Mouse (Mus musculus): ENCODE measurements around the gene Anxa3.
A peak's percentile ranks its signal among the peaks of the same experiment; 100 is the strongest.

Anxa3 gene

GRCm38 (mm10) chr5:96848386-96848785 lies 55.2 kb downstream of the Anxa3 start:
- no peak for DNase-seq

GRCm38 (mm10) chr5:96849232-96849631 lies 56.1 kb downstream of the Anxa3 start:
- DNase-seq: no peak

GRCm38 (mm10) chr5:96853451-96853850 lies 60.3 kb downstream of the Anxa3 start:
- no peak for DNase-seq

GRCm38 (mm10) chr5:96854350-96854749 lies 61.2 kb downstream of the Anxa3 start:
- DNase-seq: no peak

- no peak for DNase-seq
Observed at GRCm38 (mm10) chr5:96859938-96860337, 66.8 kb downstream of the Anxa3 start.

- no peak for DNase-seq
Observed at GRCm38 (mm10) chr5:96867171-96867570, 74.0 kb downstream of the Anxa3 start.

GRCm38 (mm10) chr5:96868893-96869292 lies 75.8 kb downstream of the Anxa3 start:
- no peak for DNase-seq

- no peak for DNase-seq
Observed at GRCm38 (mm10) chr5:96870996-96871395, 77.9 kb downstream of the Anxa3 start.

- peak; percentile 62 for DNase-seq
Observed at GRCm38 (mm10) chr5:96878178-96878577, 85.0 kb downstream of the Anxa3 start.

- DNase-seq: peak; percentile 41
Observed at GRCm38 (mm10) chr5:96878851-96879540, 85.9 kb downstream of the Anxa3 start.

- DNase-seq: no peak
Observed at GRCm38 (mm10) chr5:96880231-96880630, 87.1 kb downstream of the Anxa3 start.

- no peak for DNase-seq
Observed at GRCm38 (mm10) chr5:96881118-96881517, 88.0 kb downstream of the Anxa3 start.

GRCm38 (mm10) chr5:96881613-96882012 lies 88.5 kb downstream of the Anxa3 start:
- DNase-seq: no peak

- DNase-seq: no peak
Observed at GRCm38 (mm10) chr5:96885202-96885601, 92.1 kb downstream of the Anxa3 start.

- no peak for DNase-seq
Observed at GRCm38 (mm10) chr5:96888396-96888795, 95.3 kb downstream of the Anxa3 start.

- DNase-seq: no peak
Observed at GRCm38 (mm10) chr5:96890367-96890766, 97.2 kb downstream of the Anxa3 start.
